Mouse (Mus musculus) G1E-ER4 (cell line): ENCODE measurements around the gene Mgrn1. TPM values are rescaled to one million over a fixed set of nuclear protein-coding genes. Genes with fewer than 3 reads are reported as not detected.

Source experiments
- GATA1 ChIP-seq: IDR thresholded peaks from one replicate; pipeline ENCODE4 v1.8.0; 2012; ENCODE audit warnings: low read length, inconsistent platforms
- polyA plus RNA-seq: library from polyadenylated mRNA; stranded (reverse); fragments of >175 nt; gene quantifications from 2 replicates; pipeline ENCODE4 v1.2.3, GENCODE M21; 2012

Mgrn1 gene
- polyA plus RNA-seq: 21.5 and 23.9 TPM in 2 replicates

DNA sequence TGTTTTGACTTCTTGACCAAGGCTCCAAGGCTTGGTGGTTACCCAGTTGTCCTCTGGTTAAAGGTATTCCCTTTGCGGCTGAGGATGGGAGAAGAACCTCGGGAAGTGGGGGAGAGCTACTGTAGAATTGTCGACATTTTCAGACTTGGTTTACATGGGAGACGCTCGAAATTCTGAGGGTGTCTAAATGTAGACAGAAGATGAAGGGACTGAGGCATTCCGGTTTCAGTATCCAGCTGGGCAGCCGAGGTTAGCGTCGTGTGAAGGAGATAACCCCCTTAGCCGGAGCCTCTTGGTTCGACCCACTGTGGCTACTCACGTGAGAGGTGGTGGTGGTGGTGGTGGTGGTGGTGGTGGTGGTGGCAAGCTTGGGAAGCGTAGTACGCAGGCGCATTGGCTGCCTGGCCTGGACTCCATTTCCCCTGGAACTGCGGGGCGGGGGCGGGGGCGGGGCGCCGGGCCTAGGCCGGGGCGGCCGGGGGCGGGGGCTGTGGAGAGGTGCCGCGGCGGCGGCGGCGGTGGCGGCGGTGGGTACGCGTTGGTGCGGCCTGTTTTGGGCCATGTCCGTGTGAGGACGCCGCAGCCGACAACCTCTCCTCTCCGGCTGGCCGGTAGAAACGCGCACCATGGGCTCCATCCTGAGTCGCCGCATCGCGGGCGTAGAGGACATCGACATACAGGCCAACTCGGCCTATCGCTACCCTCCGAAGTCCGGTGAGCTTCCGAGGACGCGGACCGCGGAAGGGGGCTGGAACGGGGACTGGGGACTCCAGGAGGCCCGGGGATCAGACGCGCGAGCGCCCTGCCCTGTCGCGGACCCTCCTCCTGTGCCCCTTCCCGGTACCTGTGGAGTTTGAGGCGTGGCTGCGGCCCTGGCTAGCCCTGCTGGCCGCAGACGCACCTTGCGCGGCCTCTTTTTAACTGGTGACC is at the start of gene Mgrn1:
Mgrn1 (plus strand) TSS at position 490 of the 930 bp plus-strand sequence.
- TF ChIP-seq GATA1: no peak

DNA sequence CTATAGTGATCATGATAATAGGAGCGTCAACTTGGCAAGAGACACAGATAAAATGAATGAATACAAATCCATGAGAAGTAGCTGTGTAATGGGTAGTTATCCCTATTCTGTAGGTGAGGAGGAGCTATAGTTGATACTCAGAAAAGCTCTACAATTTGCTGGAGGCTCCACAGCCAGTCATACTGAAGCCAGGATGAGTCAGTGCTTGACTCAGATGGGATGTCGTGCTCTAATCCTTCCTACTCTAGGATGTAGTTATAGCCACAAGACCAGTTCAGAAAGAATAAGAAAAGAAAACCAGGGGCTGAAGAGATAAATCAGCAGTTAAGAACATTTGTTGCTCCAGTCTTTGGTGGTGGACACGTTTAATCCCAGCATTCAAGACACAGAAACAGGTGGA is 48.4 kb upstream of the Mgrn1 start:
- no peak for TF ChIP-seq GATA1

DNA sequence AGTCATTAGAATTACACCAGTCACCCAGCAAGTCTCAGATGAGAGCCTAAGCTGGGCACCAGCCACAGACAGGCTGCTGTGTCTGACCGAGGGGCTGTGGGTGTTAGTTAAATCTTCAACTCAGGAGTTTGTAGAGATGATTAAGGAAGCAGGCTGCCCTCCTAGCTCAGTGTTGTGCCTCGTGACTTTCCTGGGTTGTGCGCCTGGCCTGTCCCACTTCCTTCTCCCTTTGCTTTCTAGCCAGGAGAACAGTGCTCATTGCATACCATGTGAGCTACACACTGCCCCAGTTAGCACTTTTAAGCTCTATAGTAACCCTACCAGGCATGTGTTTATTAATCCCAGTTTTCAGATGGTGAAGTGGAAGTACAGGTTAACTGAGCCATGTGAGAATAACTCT is 46.5 kb upstream of the Mgrn1 start:
- no peak for TF ChIP-seq GATA1

DNA sequence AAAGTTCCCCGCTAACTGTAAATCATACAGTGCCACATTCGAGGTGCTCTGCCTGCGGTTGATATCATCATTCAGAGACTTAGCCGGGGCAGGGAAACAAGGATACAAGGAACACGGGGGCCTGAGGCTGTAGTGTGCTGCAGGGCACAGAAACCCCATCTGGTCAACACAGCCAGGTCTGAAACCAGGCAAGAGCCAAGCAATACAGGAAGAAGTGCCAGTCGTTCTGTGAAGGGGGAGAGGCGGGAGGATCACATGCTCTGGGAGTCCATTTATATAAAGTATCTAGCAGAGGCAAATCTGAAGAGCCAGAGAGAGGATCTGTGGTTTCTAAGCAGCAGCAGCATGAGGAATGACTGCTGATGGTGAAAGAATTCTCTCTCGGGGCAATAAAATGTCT is 45.8 kb upstream of the Mgrn1 start:
- no peak for TF ChIP-seq GATA1

DNA sequence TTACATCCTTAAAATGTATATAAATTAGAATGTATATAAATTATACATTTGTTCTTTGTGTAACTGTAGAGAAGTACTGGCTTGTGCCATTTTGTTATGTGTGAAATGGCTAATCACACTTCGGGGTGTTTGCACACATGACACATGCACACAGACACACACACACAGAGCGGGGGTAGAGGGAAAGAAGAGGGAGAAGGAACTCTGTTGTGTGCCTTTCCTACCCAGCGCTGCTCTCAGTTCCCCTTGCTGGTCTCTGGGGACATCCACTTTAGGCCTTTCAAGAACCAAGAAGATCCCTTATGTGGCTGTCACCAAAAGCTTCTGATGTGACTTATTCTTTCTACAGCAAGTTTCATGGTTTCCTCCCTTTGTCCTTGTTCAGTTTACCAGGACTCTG is 39.0 kb upstream of the Mgrn1 start:
- TF ChIP-seq GATA1: no peak

DNA sequence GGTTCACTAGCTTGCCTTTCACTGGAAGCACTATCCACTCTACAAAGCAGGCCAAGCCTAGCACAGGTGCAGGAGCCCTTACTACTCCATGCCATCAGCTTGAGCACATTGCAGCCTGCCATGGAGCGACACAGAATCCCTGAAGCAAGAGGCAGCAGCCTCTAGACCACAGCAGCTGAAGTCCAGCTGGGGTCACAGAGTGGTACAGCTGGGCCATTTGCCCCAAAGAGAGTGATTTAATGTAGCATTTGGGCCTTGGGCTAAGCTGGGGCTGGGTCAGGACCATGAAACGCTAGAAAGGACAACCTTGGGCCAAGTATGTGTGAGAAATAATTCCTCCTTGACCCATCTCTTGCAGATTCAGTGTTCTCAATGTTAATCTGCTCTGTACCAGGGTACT is 38.0 kb upstream of the Mgrn1 start:
- no peak for TF ChIP-seq GATA1

DNA sequence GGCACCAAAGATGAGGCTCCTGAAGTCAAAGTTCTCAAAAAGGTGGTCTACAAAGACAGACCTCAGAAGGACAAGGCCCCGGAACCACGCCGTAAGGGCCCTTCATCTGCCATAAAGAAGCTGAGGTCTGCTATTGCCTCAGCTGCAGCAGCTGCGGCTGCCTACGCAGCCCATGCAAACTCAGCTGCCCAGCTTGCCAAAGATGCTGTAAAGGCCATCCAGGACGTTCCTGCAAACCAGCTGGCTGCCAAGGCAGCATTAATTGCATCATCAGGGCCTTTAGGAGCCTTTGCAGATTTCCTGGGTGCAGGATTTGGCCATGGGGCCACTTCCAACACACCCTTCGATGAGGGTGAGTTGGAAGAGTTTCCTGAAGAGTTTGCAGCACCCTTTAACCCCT is 35.7 kb upstream of the Mgrn1 start:
- TF ChIP-seq GATA1: no peak

DNA sequence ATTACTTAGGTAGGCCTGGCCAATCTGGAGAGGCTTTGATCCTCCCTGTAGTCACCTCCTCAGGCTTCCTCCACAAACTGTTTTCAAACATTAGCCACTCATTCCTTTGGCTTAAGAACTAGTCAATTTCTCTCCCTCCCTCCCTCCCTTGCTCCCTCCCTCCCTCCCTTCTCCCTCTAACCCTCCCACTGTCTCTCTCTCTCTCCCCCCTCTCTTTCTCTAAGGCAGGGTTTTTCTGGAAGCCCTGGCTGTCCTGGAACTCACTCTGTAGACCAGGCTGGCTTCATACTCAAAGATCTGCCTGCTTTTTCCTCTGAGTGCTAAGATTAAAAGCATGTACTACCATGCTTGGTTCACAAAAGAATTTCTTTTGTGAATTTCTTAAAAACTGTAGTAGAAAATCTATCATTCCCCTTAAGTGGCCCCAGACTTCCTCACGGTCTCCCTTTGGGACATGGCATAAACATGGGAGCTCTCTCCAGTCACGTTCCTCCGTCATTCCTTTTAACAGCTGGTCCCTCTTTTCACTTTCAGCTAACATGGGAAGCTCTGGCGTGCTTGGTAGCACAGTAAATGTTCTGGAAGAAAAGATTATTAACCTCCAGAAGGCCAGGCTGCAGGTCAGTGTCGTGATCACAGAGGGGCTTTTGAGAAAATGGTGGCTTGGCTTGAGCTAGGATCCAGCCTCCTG is 35.0 kb upstream of the Mgrn1 start:
- TF ChIP-seq GATA1: no peak

DNA sequence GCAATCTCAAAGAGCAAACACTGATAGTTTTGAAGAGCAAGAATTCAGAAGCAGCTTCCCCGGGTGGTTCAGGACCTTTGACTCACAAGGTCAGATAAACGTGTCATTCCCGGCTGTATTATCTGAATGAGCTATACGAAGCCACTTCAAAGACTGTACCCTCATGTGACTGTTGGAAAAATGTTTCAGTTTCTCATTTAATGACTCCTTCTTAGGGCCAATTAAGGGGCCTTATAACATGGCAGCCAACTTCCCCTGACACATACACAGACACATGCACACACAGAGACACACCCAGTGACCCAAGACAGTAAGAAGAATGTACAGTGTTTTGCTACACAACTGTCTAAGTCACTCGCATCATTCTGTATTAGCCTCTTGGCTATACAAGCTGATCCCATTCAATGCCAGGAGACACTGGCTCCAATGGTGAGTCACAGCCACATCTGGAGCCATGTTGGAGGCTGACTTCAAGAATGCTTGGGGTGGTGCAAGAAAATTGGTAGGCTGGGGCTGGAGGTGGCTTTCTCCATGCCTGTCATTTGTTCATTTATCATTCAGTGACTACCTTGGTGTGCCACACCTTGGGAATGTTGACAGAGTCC is 30.9 kb upstream of the Mgrn1 start:
- no peak for TF ChIP-seq GATA1

DNA sequence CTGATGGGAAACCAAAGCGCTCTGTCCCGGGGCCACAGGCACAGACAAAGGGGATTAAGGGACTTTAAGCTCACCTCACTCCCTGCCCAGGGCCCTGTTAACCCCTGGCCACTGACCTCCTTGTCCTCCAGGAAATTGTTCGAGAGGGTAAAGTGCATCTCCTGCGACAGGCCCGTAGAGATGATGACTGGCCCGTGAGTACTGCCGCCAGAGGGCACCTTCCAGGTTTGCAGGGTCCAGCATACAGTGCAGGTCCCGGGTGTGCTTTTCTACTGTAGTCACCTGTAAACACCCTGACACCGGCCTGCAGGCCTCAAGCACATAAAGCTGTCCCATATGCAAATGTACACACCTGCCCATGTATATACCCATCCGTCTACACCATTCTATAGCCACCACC is 24.7 kb upstream of the Mgrn1 start:
- TF ChIP-seq GATA1: no peak

DNA sequence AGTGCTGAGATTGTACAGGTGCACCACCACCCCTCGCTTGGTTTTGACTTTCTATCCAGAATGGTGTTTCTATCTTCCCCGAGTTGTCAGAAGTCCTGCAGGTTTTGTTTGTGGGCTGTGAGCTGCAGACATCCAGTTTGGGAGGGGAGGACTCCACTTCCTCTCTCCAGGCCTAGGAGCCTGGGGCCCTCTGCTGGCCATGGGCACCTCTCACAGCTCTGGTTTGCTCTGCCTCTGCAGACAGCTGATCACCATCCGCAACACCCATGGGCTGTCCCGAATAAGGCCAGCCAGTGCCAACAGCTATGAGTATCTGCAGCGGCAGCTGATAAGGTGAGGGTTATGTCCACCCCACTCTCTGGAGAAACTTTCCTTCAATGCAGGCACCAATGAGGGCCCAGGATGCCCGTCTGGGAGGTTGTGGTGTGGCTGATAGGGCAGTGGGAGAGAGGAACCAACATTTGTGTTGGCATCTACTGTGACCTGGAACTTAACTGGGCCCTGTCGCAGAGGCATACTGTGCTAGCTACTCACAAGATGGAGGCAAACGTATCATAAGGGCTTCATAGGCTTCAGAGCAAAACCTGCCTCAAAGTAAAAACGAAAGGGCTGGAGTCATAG is 23.1 kb upstream of the Mgrn1 start:
- TF ChIP-seq GATA1: no peak

DNA sequence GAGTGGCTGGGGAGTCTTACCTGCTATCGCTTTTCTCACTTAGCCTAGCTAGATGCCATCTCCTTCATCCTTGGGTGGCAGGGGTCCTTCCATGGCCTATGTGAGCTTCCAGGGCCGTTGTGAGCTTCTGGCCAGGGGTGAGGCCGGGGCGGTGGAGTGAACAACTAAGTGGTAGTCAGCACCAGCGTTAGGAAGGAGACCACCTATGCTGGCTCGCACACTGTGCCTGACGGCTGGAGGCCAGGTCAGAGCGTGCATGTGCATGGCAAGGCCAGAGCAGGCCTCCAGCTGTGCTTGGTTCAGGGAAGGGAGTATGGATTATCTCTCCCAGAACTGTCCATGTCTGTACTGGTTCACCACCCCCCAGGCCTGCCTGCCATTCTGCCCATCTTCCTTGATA is 22.3 kb upstream of the Mgrn1 start:
- TF ChIP-seq GATA1: no peak

DNA sequence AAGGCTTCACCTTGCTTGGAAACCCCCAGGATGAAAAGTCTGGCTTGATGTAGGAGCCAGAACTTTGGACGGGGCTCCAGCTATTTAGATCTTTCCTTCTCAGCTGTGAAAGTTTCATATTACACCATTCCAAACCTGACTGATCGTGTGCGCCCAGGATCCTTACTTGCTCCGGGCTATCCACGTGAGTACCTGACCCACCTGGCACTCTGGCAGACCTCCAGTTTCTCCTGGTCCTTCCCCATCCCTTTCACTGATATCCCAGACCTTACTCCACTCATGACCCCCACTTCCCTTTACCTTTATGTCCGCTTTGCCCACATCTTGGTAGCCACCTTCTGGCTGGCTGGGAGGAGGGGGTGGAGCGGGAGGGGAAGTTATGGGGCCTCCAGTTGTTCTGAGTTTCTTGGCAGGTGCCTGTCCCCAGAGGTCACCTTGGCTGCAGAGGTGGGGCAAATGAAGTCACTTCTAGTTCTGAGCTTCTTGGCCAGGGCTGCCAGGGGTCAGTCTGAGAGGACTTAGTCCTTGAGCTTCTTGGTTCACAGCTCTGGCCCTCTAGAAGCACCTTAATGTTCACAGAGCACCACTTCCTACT is 19.9 kb upstream of the Mgrn1 start:
- TF ChIP-seq GATA1: no peak

DNA sequence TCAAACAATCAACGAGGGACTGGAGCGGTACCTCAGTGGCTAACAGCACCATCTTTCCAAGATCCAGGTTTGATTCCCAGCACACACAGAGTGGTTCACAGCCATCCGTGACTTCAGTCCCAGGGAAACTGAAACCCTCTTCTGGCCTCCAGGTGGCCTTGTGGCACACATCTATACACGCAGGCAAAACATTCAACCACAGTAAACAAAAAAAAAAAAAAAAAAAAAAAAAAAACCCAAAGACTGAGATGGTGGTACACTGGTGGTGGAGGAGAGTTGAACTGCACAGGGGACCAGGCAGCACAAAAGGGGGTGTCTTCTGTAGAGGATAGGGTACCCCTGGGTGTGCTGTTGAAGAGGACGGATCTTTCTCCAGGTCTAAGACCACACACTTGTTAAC is 15.6 kb upstream of the Mgrn1 start:
- no peak for TF ChIP-seq GATA1

DNA sequence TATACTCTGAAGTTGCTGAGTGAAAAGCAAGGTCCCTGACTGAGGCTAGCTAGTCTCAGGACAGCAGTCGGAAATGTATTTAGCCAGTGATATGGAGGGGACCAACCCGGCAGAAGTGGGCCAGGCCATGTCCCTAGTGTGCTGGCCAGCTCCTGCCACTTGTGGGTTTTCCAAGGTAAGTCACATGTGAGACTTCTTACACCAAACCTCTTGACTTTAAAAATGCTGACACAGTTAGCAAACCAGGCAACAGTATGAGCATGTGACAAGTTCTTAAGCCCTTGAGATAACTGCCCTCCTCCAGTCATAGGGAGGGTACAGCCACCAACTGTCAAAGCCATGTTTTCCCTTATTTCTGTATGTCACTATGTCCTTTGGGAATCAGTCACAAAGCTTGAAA is 14.1 kb upstream of the Mgrn1 start:
- no peak for TF ChIP-seq GATA1
